Mouse (Mus musculus) midbrain, embryonic 14.5 days (tissue): ENCODE measurements at regions not wholly inside any gene's neighbourhood (a gene's known extent, or its start where the extent isn't known, plus 50 kb on each side); places are given as distances from the start of the nearest gene placed in this dataset.

Experiments
- ATAC-seq: fragments of 200-750 bp; cut with Nextera tagmentation; 2 replicates; pipeline ENCODE4 v1.8.0; 2017; ENCODE audit warnings: moderate number of reproducible peaks, moderate library complexity; ENCODE audit not compliant: low FRiP score, low TSS enrichment
- DNase-seq: peaks from one replicate; pipeline ENCODE4 v3.0.0-alpha.2; 2015
- H3K27ac ChIP-seq: fragments of 300-500 bp; sonication (generic); replicated peaks from 2 replicates; pipeline ENCODE4 v1.5.1; 2014; ENCODE audit warnings: mild to moderate bottlenecking, low read depth, low read length, moderate library complexity
- H3K27me3 ChIP-seq: fragments of 300-500 bp; sonication (generic); 2 replicates; pipeline ENCODE4 v1.6.1; 2014; ENCODE audit warnings: low read length, control low read depth, mixed read lengths; ENCODE audit not compliant: control insufficient read depth, insufficient read depth
- H3K36me3 ChIP-seq: fragments of 300-500 bp; sonication (generic); 2 replicates; pipeline ENCODE4 v1.6.1; 2014; ENCODE audit warnings: low read length, control low read depth; ENCODE audit not compliant: control insufficient read depth, insufficient read depth
- H3K4me1 ChIP-seq: fragments of 300-500 bp; sonication (generic); 2 replicates; pipeline ENCODE4 v1.6.1; 2014; ENCODE audit warnings: mild to moderate bottlenecking, antibody characterized with exemption, low read length, control low read depth; ENCODE audit not compliant: control insufficient read depth, insufficient read depth
- H3K4me2 ChIP-seq: fragments of 300-500 bp; sonication (generic); 2 replicates; pipeline ENCODE4 v1.6.1; 2014; ENCODE audit warnings: mild to moderate bottlenecking, low read length, moderate library complexity
- H3K4me3 ChIP-seq: fragments of 300-500 bp; sonication (generic); replicated peaks from 2 replicates; pipeline ENCODE4 v1.5.1; 2014; ENCODE audit warnings: low read depth, low read length
- H3K9ac ChIP-seq: fragments of 300-500 bp; sonication (generic); replicated peaks from 2 replicates; pipeline ENCODE4 v1.6.1; 2014; ENCODE audit warnings: mild to moderate bottlenecking, low read length, moderate library complexity
- H3K9me3 ChIP-seq: fragments of 300-500 bp; sonication (generic); 2 replicates; pipeline ENCODE4 v1.6.1; 2016; ENCODE audit warnings: low read length, control low read depth, mixed read lengths; ENCODE audit not compliant: control insufficient read depth
- WGBS: fragments of 180-500 bp; shearing (Covaris S2); extraction: QIAGEN DNeasy Blood & Tissue Kit; methylation state at CpG from one replicate; pipeline ENCODE4 v1.1.7; 2014; 5-methylcytosine and 5-hydroxymethylcytosine counted together

GRCm38 (mm10) chr13:114642901-114643491 lies 175.0 kb upstream of the Mocs2 start:
- H3K27me3 ChIP-seq = no peaks in the 10 kb centered on the region
- WGBS = 13% methylated on average over 3 of the region's 3 CpGs
- no peaks in the 10 kb centered on the region for H3K4me1 ChIP-seq
- H3K9ac ChIP-seq = no peak overlapping the region
- 0 out of 2 replicates have a peak overlapping the region, but pooled peaks have one; percentile 4 for H3K27ac ChIP-seq
- ATAC-seq = peak; percentile 35; the same call in 1 of the 2 replicates
- no peak overlapping the region for H3K4me3 ChIP-seq
- no peak overlapping the region; the same call in 1 of the 2 replicates for H3K4me2 ChIP-seq
- no peaks in the 10 kb centered on the region for H3K9me3 ChIP-seq
- H3K36me3 ChIP-seq = no peaks in the 10 kb centered on the region
- peak; percentile 49 for DNase-seq

GRCm38 (mm10) chr13:114643521-114643920 lies 174.5 kb upstream of the Mocs2 start:
- ATAC-seq (no peak), DNase-seq (peak; percentile 23)
- no peak overlapping the region for H3K27ac ChIP-seq
- H3K9ac ChIP-seq = no peak overlapping the region
- no peaks in the 10 kb centered on the region for H3K9me3 ChIP-seq
- no peaks in the 10 kb centered on the region for H3K36me3 ChIP-seq
- WGBS = 24% methylated on average over 11 of the region's 11 CpGs
- peak overlapping the region; percentile 9; the same call in 1 of the 2 replicates for H3K4me2 ChIP-seq
- no peak overlapping the region for H3K4me3 ChIP-seq
- H3K4me1 ChIP-seq = no peaks in the 10 kb centered on the region
- no peaks in the 10 kb centered on the region for H3K27me3 ChIP-seq

- no peak overlapping the region for H3K4me3 ChIP-seq
- H3K9me3 ChIP-seq = no peaks in the 10 kb centered on the region
- H3K9ac ChIP-seq = no peak overlapping the region
- DNase-seq (no peak), ATAC-seq (no peak)
- 86% methylated on average over 7 of the region's 7 CpGs for WGBS
- H3K4me1 ChIP-seq = no peaks in the 10 kb centered on the region
- no peak overlapping the region for H3K4me2 ChIP-seq
- H3K27ac ChIP-seq = no peak overlapping the region
- no peaks in the 10 kb centered on the region for H3K36me3 ChIP-seq
- no peaks in the 10 kb centered on the region for H3K27me3 ChIP-seq
Observed at GRCm38 (mm10) chr13:114654267-114654666, 163.8 kb upstream of the Mocs2 start.

- no peak overlapping the region for H3K4me2 ChIP-seq
- no peaks in the 10 kb centered on the region for H3K9me3 ChIP-seq
- H3K27me3 ChIP-seq = no peaks in the 10 kb centered on the region
- H3K4me1 ChIP-seq = no peaks in the 10 kb centered on the region
- no peak for ATAC-seq
- no peaks in the 10 kb centered on the region for H3K36me3 ChIP-seq
- H3K27ac ChIP-seq = no peak overlapping the region
- no peak overlapping the region for H3K4me3 ChIP-seq
- DNase-seq = no peak
- H3K9ac ChIP-seq = no peak overlapping the region
- WGBS = 86% methylated on average over 4 of the region's 4 CpGs
Observed at GRCm38 (mm10) chr13:114654953-114655586, 163.0 kb upstream of the Mocs2 start.

DNA sequence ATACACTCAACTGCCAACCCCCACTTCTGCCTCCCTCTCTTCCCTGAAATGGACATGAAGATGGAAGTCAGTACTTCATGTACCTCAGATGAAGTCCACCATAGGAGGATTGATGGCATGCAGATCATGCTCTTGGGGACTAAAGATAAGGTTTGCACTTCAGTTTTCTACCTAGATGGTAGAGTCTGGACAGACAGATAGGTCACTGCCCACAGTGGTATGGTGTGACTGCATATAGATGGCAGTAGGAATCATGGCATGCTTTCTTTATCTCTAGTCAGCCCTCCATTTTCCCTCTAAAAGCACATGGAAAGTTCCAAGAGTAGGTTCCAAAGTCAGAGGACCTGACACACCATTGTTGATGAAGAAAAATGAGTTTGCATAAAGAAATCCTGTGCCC lies 145.6 kb upstream of the Mocs2 start:
- no peak overlapping the region for H3K4me3 ChIP-seq
- H3K27me3 ChIP-seq = no peaks in the 10 kb centered on the region
- ATAC-seq (no peak), DNase-seq (no peak)
- H3K27ac ChIP-seq = no peak overlapping the region
- no peaks in the 10 kb centered on the region for H3K9me3 ChIP-seq
- H3K4me1 ChIP-seq = no peaks in the 10 kb centered on the region
- no peak overlapping the region for H3K4me2 ChIP-seq
- H3K9ac ChIP-seq = no peak overlapping the region
- no peaks in the 10 kb centered on the region for H3K36me3 ChIP-seq

DNA sequence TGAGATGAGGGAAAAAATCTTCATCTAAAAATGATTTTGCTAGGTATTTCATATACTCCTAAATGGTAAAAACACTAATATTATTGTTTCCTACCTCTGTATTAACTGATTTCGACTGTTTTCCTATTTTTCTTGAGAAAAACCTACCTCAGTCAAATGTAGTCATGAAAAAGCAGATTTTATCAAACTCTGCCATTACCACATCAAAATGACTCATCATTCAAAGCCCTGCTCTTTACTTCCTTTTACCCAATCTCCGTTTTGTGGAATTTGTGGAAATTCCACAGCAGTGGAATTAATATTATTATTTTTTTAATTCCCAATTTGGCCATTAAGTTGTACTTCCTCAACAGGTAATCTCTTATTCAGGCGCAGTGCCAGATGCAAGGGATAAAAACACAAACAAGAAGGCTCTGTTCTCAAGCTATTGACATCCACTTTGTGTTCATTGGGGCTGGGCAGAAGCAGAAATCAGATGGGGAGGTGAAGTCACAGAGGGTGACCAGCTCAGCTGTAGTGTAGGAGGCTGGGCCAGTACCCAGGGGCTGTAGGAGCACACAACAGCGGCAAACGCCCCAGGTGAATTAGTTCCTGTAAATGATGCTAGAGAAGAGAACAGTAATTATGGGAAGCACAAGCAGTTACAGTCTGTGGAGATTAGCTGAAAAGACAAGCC lies 138.2 kb upstream of the Mocs2 start:
- ATAC-seq = no peak
- 82% methylated on average over 5 of the region's 5 CpGs for WGBS

GRCm38 (mm10) chr13:114680379-114680733 lies 137.7 kb upstream of the Mocs2 start:
- Histone ChIP-seq H3K4me3 (no peak overlapping the region), H3K4me2 (no peak overlapping the region), H3K27me3 (no peaks in the 10 kb centered on the region), H3K36me3 (no peaks in the 10 kb centered on the region), H3K27ac (no peak overlapping the region), H3K9me3 (no peaks in the 10 kb centered on the region), H3K9ac (no peak overlapping the region), H3K4me1 (no peaks in the 10 kb centered on the region)
- ATAC-seq (no peak), DNase-seq (no peak)
- WGBS = 83% methylated on average over 9 of the region's 9 CpGs

More for the DNA sequence above, 138.2 kb upstream of the Mocs2 start:
- no peak overlapping the region for H3K27ac ChIP-seq
- no peak overlapping the region for H3K9ac ChIP-seq
- H3K27me3 ChIP-seq = no peaks in the 10 kb centered on the region
- DNase-seq = peak; percentile 6
- H3K9me3 ChIP-seq = no peaks in the 10 kb centered on the region
- H3K4me1 ChIP-seq = no peaks in the 10 kb centered on the region
- no peaks in the 10 kb centered on the region for H3K36me3 ChIP-seq
- H3K4me3 ChIP-seq = no peak overlapping the region
- no peak overlapping the region for H3K4me2 ChIP-seq

- H3K9ac ChIP-seq = no peak overlapping the region
- DNase-seq = no peak
- WGBS = 74% methylated on average over 4 of the region's 4 CpGs
- H3K4me1 ChIP-seq = no peaks in the 10 kb centered on the region
- no peaks in the 10 kb centered on the region for H3K27me3 ChIP-seq
- no peak overlapping the region for H3K4me2 ChIP-seq
- no peaks in the 10 kb centered on the region for H3K36me3 ChIP-seq
- H3K9me3 ChIP-seq = no peaks in the 10 kb centered on the region
- H3K27ac ChIP-seq = no peak overlapping the region
- ATAC-seq = no peak
- no peak overlapping the region for H3K4me3 ChIP-seq
Observed at GRCm38 (mm10) chr13:114681196-114681595, 136.8 kb upstream of the Mocs2 start.

DNA sequence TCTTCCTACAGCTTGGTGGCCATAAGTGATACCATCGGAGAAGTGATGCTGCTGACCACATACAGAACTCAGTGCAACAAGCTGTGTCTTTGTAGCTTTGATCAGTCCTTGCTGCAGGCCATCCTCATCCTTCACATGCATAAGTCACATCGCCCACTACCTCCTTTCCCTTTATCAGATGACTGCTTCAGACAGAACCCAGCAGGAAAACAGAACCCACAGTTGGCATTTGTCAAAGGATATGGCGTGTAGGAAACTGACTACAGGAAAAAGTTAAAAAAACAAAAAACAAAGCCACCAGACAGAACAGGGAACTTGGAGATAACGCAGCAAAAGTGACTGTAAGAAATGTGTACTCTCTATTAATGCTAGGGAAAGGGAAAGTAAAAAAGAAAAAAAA lies 136.1 kb upstream of the Mocs2 start:
- no peaks in the 10 kb centered on the region for H3K36me3 ChIP-seq
- no peak for DNase-seq
- 94% methylated on average over 4 of the region's 4 CpGs for WGBS
- no peaks in the 10 kb centered on the region for H3K4me1 ChIP-seq
- H3K4me3 ChIP-seq = no peak overlapping the region
- no peaks in the 10 kb centered on the region for H3K27me3 ChIP-seq
- H3K9me3 ChIP-seq = no peaks in the 10 kb centered on the region
- H3K4me2 ChIP-seq = no peak overlapping the region
- no peak for ATAC-seq
- no peak overlapping the region for H3K9ac ChIP-seq
- no peak overlapping the region for H3K27ac ChIP-seq
